Mouse (Mus musculus) cerebellum, postnatal 14 days (tissue): ENCODE measurements around the gene Hmga1b.
"Not testable (repeated sequence)": the region's sequence is repeated elsewhere in the genome, so short reads cannot be mapped to it uniquely, and the experiment has no call there.

Experiments used
- DNase-seq, 2 experiments: peaks; one replicate each; pipeline ENCODE4 v3.0.0; 2021; ENCODE audit warnings: mixed read lengths in 2 of 2

Hmga1b gene

DNA sequence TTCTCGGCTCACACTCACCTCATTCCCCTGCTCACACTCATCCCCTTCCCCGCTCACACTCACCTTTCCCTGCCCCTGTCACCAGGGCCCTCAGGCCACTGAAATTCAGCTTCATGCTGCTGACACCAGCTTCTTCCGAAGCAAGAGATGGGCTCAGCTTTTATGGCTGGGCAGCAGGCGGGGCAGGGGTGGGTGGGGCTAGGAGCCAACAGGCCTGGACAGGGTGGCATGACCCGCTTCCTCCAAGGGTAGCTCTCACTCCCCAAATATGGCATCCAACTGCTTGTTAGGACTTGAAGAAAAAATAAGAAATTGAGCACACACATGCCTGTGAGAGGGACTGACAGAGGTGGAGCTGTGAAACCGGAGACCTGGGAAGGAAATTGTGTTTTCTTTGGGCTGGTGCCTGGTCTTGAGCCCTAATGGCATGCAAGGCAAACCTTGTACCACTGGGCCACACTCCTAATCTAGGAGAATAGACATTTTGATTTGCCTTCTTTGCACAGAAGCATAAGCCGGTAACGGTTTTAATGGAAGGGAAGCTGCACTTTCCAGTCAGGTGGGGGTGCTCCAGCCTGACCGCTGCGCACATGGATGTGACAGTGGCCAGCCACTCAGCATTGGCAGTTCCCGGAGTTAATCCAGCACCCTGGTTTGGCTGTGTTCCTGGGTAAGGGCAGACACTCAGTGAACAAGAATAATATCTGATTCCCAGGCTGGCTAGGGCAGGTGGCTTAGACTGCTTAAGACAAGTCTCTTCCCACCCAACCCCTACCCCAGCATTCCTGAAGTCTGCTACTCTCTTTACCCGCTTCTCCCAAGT lies 30.5 kb upstream of the Hmga1b start, which contains the start of gene Cbr2:
Gene Cbr2 (minus strand): TSS at position 257 of the 823 bp plus-strand sequence.
- no peak for DNase-seq

DNA sequence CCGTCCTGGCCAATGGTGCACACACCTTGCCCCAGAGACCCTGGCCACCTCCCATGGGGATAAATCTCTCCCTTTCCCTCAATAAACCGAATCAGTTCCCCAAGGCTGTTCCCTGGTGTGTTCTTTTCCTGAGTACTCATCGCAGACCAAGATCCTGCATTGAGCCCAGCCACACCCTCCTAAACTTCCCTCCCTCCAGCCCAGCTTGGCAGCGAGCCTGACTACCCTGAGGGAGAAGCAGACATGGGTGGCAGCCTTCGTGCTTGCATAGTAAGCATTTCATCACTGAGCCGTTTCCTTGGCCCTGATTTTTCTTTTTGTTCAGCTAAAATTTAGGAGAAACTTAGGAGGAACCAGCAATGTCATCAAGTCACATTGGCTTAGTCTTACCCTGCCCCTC lies 29.1 kb upstream of the Hmga1b start:
- no peak for DNase-seq

DNA sequence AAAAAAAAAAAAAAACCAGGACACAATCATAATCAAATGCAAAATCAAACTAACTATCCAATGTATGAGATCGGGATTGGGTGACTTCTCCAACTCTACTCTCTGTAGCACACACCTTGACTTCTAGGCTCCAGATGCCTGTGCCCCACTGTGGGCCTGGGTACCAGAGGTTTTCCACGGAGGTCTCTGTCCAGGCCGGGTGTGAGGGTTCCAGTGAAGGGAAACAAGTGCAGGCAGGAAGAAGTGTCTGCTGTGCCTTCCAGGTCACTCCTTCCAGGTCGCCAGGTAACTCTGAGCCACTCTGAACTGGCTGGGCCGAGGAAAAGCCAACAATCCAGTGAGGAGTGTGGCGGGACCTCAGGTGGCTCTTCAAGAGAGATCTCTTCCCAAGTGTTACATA lies 26.2 kb upstream of the Hmga1b start:
- DNase-seq, result no peak

DNA sequence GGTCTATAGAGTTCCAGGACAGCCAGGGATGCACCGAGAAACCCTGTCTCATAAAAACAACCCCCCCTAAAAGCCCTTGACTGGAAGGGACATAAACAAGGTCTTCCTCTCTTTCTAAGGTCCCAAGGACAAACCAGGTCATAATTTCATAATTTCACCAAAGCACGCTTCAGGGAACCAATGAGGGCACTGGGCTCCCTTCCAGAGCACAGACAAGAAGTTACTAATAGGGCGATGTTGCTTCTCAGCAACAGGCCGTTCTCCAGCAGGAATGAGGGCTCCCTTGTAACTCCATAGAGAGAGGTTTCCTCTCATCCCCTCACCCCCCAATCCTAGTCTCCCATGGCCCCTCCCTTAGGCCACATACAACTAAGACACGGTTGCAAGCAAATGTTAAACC lies 21.6 kb upstream of the Hmga1b start:
- no peak for DNase-seq

DNA sequence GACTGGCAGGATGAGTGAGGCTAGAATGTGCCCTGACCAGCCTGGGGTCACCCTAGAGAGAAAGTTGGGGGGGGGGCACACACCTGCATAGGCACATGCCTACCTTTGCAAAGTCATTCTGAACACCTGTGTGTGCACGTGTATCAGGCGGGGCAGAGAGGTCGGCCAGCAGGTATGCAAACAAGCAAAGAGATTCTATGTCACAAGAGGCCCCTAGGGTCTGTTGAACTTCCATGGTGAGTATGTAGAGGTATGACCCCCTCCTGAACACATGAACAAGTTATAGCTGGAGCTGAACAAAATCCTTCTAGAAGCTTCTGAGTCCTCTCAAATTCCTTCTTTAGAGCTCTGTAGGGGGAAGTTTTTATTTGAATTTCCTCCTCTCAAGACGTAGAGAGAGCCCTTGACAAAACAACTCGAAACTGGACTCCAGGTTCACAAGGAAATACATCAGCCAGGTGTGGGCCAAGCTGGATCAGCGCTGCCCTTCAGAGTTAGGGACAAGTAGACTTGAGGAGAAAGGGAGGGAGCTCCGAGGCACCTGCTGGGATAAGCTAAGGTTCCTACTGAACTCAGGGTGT lies 18.4 kb upstream of the Hmga1b start:
- no peak for DNase-seq

DNA sequence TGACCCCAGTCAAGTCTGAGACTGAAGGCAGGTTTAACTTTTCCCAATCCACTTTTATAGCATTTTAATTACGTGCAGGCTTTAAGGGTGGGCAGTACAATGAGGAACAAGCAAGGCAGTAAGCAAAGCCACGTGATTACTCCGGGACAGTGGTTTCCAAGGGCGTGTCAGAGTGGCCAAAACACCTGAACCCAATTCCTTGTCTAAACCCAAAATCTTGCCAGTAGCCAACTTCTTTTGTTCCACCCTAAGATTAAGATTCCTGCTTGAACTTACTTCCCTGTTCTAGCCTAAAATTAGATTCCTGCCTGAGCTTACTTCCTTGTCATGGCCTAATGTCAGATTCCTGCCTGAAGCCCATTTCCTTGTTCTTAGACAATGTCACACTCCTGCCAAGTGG lies 14.6 kb upstream of the Hmga1b start:
- no peak for DNase-seq

DNA sequence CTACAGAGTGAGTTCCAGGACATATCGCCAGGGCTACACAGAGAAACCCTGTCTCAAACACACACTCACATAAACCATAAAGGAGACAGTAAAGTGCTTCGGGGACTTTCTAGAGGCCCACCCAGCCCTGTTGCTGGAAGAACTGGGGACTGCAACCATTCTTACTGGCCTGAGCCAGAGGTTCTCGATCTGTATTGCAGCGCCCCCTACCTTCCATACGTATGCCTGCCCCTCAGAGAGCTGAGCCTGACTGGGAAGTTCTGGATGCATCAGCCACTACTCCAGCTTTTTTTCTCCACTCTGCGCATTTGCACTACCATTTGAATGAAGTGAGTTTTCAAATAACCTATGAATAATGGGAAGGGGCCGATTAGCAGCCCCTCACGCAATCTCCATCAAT lies 13.2 kb upstream of the Hmga1b start:
- DNase-seq, result peak in 1 of 2 experiments; percentile 32

DNA sequence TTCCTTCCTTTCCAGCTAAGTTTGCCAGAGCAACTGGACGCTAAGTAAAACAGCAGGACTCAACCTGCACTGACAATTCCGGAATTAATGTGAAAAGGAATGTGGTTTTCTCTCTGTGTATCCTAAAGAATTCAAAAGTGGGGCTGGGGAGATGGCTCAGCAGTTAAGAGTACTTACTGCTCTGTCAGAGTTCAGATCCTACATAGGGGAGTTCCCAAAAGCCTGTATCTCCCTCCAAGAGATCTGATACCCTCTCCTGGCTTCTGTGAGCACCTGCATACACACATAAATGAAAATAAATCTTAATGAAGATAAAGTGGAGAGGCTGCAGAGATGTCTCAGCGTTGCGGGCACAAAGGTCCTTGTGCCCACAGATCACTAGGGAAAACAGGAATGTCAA lies 11.0 kb upstream of the Hmga1b start:
- no peak for DNase-seq

DNA sequence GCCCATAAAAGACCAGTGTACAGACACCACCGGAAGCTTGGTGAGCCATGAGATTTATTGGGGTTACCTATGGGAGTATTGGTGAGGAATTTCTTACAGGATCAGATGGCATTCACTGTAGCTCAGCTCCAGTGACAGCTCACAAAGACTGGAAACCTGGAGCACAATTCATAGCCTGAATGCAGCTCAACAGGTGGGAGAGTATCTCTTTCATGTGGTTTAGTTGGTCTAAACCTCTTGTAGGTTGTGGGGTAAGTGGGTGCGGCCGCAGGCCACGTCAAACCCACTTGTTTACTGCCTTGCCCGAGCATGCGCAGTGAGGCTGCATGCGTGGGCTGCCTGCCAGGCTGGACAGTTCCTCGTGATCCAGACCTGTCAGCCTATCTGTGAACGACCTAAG lies 2.4 kb upstream of the Hmga1b start:
- no peak for DNase-seq

DNA sequence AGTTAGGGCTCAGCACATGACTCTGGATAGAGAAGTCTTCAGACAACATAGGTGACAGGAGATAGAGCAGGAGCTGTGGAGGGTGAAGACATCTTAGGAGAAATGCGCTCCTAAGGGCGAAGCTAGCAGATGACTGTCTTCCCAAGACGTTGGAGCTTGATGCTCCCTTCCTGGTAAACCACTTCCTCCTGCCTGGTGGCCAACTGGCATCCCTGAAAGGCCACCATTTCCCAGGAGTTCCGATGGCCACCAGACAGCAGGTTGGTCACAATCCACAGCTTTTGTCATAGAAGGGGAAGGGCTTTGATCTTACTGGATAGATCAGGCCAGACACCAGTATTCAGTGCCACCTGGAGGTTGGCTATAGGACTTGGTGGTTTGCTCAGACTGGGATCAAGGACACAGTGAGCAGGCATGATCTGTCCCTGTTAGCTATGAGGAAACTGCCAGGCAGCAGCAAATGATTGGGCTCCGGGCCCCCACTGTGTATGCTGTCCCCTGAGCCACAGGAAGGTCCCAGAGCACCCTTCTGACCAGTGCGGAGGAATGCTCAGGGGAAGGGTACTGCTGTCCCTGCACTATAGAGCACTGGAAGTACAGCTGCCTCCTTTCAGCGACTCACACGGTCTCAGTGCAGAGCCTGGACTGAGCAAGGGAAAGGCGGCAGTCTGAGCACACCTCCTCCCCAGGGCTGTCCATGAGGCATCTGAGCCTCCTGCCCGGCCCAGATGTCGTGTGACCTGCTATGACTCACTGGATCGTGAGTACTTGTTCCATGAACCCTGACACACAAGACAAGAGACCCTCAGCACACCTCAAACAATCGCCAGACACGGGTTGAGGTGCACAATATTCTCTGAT lies 553 bp upstream of the Hmga1b start:
- DNase-seq, result no peak

DNA sequence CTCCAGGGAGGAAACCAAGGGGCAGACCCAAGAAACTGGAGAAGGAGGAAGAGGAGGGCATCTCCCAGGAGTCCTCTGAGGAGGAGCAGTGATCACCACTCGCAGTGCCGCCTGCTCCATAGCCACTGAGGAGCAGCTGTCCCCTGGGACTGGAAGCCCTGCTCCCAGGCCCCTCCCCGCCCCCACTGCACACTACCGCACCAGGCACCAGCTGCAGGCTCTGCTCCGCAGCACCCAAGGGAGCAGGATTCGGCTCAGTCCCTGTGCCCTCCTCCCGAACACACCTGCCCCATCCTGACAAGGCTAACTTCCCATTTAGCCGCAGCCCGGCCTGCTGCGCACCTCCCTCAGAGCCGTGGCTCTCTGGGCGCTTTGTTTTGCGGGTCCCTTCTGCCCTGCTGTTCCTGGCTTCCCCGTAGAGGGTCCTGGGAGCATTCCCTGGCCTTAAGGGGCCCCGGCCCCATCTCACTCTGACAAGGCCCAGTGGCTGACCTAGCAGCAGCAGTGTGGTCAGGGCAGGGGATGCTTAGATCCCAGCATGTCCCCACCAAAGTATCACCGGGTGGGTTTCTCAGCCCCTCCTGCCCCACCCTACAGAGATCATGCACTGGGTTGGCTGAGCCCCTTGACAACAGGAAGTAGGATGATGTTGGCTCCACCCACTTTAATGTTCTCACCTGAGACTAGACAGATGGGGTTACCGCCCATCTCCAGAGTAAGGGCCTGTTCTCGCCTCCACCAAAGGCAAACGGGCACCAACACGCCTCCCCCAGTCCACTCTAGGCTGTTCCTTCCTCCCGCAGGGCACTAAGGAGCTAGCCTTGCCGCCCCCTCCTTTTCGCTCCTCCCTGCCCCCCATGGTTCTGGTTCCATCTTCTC lies 766 bp downstream of the Hmga1b start:
- DNase-seq, result not testable (repeated sequence)

DNA sequence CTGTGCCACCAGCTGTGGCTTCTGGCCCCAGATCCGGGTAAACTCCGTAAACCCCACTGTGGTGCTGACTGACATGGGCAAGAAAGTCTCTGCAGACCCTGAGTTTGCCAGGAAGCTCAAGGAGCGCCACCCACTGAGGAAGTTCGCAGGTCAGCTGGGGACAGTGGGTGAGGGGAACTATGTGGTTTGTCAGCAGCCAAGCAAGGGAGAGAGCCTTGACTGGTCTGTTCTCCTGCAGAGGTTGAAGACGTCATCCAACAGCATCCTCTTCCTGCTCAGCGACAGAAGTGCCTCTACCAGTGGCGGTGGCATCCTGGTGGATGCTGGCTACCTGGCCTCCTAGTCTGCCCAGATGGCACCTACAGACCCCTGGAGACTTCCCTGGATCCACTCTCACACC lies 4.4 kb downstream of the Hmga1b start:
- not testable (repeated sequence) for DNase-seq

DNA sequence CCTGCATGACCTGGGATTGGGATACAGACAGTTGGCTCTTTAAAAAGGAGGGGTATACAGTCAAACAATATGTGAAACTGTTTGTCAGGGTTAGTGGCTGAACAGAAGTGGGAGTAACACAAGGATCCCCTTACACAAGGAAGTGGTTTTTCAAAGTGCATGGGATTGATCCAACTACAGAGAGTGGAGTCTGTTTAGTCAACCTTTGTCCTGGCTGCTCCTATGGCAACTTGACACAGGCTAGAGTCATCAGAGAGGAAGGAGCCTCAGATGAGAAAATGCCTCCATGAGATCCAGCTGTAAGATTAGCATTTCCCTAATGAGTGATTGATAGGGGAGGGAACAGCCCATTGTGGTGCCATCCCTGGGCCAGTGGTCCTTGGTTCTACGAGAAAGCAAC lies 5.6 kb downstream of the Hmga1b start:
- no peak for DNase-seq

DNA sequence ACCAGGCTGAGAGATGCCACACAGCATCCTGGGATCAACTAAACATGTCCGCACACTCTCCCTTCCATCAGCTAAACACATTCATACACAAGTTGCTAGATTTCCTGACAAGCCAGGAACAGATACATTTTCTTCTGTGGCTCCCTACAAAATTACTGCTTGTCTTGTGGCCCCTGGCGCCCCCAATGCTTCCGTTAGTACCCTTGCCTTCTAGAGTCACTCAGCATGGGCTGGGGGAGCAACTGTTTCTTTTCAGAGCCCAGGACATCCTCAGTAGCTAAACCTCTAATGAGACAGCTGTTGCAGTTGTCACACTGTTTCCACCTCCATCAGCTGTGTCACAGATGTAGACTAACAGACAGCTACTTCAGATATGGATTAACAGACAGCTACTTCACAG lies 10.2 kb downstream of the Hmga1b start:
- no peak for DNase-seq

DNA sequence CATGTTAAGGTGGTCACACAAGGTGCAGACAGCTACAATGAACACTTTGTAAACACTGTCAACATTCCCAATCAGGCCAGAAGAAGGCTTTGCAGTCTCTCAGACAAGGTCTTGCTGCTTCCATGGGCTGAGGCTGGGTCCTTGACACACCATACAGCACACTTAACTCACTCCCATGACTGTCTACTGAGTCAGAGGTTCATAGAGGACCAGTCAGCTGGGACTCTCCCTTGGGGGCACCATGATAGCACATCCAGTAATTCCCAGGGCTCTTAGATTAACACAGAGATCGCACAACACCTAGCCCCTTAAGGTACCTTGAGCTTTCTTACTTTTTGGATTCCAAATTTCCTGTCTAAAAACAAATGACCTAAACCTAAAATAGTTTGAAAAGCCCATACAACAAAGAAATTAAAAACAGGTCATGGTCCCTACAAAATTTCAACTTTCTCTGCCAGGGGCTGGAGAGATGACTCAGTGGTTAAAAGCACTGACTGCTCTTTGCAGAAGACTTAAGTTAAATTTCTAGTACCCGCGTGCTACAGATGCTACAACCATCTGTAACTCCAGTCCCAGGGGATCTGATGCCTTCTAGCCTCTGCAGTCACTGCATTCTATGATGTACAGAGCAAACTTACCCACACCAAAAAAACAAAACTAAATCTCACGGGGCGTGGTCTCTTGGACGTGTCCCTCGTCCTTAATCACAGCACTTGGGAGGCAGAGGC lies 11.0 kb downstream of the Hmga1b start:
- no peak for DNase-seq

DNA sequence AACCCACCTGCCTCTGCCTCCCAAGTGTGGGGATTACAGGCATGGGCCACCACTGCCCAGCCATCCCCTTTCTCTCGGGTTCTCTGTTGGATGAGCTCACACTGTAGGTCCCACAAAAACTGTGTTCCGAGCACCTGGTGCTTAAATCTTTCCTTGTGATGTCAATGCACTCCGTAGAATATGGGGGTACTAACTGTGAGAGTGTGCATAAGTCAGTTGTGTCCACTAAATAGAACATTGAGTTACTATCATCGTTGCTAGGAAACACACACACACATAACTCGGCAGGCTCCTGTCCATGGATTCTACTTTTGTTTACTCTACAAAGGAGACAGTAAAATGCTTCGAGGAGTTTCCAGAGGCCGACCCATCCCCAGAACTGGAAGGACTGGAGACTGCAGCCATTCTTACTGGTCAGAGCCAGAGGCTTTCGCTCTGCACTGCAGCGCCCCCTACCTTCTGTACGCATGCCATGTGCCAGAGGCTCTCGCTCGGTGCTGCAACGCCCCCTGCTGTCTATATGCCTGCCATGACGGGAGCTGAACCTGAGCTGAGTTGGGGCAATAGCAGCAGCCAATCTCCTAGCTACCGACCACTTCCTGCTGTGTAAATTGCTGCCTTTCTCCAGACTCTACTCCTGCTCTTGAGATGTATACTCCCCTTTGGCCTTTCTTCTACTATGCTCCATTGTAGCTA lies 13.3 kb downstream of the Hmga1b start:
- DNase-seq, result peak; percentile 99 to 100

DNA sequence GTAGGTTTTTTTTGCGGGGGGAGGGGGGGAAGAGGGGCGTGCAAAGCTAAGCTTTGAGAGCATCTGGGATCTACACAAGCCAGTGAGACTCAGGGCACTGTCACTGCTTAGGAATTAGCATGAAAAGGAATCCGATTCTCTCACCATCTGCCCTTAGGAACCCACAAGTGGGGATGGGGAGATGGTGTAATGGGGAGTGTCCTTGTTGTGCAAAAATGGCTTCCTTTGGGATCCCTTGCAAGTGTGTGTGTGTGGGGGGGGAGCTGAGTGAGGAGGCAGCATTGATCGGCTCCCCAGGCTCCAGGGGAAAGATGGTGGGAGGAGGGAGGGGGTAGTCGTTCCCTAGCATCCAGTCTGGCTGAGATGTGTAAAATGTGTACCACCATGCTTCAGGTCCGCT lies 14.5 kb downstream of the Hmga1b start:
- no peak for DNase-seq

DNA sequence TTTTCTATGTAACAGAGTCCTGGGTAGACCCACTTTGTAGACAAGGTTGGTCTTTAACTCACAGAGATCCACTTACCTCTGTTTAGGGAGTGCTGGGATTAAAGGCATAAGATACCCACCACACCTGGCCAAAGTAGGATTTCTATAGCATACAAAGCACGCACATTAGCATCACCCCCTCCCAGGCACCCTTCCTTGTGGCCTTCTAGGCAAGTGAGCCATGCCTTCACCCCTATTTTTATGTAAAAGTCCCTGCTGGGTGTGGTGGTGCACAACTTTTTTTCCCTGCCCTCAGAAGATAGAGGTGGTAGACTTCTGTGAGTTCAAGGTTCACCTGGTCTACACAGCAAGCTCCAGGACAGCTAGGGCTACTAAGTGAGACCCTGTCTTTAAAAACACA lies 17.3 kb downstream of the Hmga1b start:
- DNase-seq, result no peak

DNA sequence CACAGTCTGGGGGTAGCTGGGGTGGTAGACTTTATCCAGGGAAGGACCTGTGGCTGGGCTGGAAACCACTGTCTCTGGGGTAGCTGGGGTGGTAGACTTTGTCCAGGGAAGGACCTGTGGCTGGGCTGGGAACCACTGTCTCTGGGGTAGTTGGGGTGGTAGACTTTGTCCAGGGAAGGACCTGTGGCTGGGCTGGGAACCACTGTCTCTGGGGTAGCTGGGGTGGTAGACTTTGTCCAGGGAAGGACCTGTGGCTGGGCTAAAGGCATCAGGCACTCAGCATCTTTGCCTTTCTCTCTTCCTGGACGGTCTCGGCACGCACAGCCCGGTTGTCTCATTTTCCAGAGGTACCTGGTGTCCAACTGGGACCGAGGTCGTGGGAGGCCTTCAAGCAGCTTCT lies 18.8 kb downstream of the Hmga1b start:
- DNase-seq, result not testable (repeated sequence)

DNA sequence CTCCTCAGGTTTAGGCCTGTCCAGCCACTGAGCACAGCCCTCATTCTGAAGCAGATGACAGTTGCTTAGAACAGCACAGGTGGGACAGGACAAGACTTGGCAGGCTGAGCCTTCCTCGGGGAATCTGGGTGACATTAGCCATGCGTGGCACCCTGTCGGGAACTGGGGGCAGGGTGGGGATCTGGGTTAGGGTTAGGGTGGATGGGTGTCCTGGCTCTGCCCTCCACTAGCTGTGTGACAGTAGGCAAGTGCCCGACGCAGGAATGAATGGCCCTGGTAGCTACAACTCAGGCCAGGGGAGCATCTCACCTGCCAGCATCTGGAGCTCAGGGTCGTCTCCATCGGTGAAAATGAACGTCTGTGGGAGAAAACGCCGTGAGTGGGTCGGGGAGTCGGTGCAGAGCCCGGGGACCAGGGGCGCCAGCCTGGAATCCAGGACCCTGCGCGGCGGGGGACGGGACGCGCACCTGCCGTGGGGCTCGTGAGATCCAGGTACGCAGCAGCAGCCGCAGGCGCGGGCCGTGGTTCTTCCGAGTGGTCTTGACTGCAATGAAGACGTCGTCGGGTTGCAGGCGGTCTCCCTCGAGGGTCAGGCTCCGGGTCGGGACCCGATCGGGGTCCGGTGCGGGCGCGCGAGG lies 21.0 kb downstream of the Hmga1b start:
- DNase-seq, result peak in 1 of 2 experiments; percentile 58
